Mouse (Mus musculus): ENCODE measurements around the gene Tenm4. TPM values are rescaled to one million over a fixed set of nuclear protein-coding genes. Genes with fewer than 3 reads are reported as not detected.

The Tenm4 gene
- total and polyA plus RNA-seq, 2 experiments from 2014 or later, result 1.4 to 5.9 TPM

GRCm38 (mm10) chr7:96654206-96654605 is 483.2 kb downstream of the Tenm4 start:
- Histone ChIP-seq H3K4me1 (ENCODE audit: control insufficient read depth, insufficient read depth) (peaks cover 23% of the 10 kb centered on the region), H3K36me3 (replicated peaks; ENCODE audit: control insufficient read depth, insufficient read depth, low read length) (no peaks in the 10 kb centered on the region), H3K4me2 (ENCODE audit: low read depth, low read length) (no peak overlapping the region), H3K4me3 (ENCODE audit: low read depth, low read length) (no peak overlapping the region), H3K9ac (replicated peaks; ENCODE audit: low read depth, low read length) (no peak overlapping the region), H3K27ac (ENCODE audit: low read depth) (no peak overlapping the region), H3K9me3 (replicated peaks; ENCODE audit: control insufficient read depth, low read length) (no peaks in the 10 kb centered on the region), H3K27me3 (ENCODE audit: control insufficient read depth, insufficient read depth, low read length) (peaks cover 59% of the 10 kb centered on the region)
- DNase-seq (ENCODE audit: low spot score), result no peak
- 61% methylated on average over 2 of the region's 2 CpGs for WGBS
- TF ChIP-seq CTCF (IDR thresholded peaks at IDR 0.05; ENCODE audit: low read depth) (no peak), EP300 (IDR thresholded peaks at IDR 0.05; ENCODE audit: low read depth) (no peak)
- ATAC-seq (ENCODE audit: insufficient read depth, low read depth), result no peak

- Histone ChIP-seq H3K27ac (ENCODE audit: low read depth) (no peak overlapping the region), H3K4me1 (ENCODE audit: control insufficient read depth, insufficient read depth) (peaks cover 23% of the 10 kb centered on the region), H3K4me3 (ENCODE audit: low read depth, low read length) (no peak overlapping the region), H3K9me3 (replicated peaks; ENCODE audit: control insufficient read depth, low read length) (no peaks in the 10 kb centered on the region), H3K27me3 (ENCODE audit: control insufficient read depth, insufficient read depth, low read length) (peaks cover 62% of the 10 kb centered on the region), H3K36me3 (replicated peaks; ENCODE audit: control insufficient read depth, insufficient read depth, low read length) (no peaks in the 10 kb centered on the region), H3K9ac (replicated peaks; ENCODE audit: low read depth, low read length) (no peak overlapping the region), H3K4me2 (ENCODE audit: low read depth, low read length) (no peak overlapping the region)
- no peak for ATAC-seq (ENCODE audit: insufficient read depth, low read depth)
- TF ChIP-seq CTCF (IDR thresholded peaks at IDR 0.05; ENCODE audit: low read depth) (no peak), EP300 (IDR thresholded peaks at IDR 0.05; ENCODE audit: low read depth) (no peak)
- WGBS, result 62% methylated on average over 3 of the region's 3 CpGs
- DNase-seq (ENCODE audit: low spot score), result no peak
These were observed 484.2 kb downstream of the Tenm4 start for GRCm38 (mm10) chr7:96655096-96655716.

GRCm38 (mm10) chr7:96657101-96657830 is 486.2 kb downstream of the Tenm4 start:
- DNase-seq (ENCODE audit: low spot score) (no peak), ATAC-seq (ENCODE audit: insufficient read depth, low read depth) (no peak)
- WGBS, result 35% methylated on average over 13 of the region's 13 CpGs
- no peaks in the 10 kb centered on the region for H3K36me3 ChIP-seq (replicated peaks; ENCODE audit: control insufficient read depth, insufficient read depth, low read length)
- H3K4me3 ChIP-seq (ENCODE audit: low read depth, low read length), result no peak overlapping the region
- H3K4me2 ChIP-seq (ENCODE audit: low read depth, low read length), result no peak overlapping the region
- TF ChIP-seq EP300 (IDR thresholded peaks at IDR 0.05; ENCODE audit: low read depth) (no peak), CTCF (IDR thresholded peaks at IDR 0.05; ENCODE audit: low read depth) (no peak)
- H3K9me3 ChIP-seq (replicated peaks; ENCODE audit: control insufficient read depth, low read length), result no peaks in the 10 kb centered on the region
- H3K4me1 ChIP-seq (ENCODE audit: control insufficient read depth, insufficient read depth), result peaks cover 16% of the 10 kb centered on the region; the same call in 1 of the 2 replicates
- peaks cover 58% of the 10 kb centered on the region for H3K27me3 ChIP-seq (ENCODE audit: control insufficient read depth, insufficient read depth, low read length)
- H3K9ac ChIP-seq (replicated peaks; ENCODE audit: low read depth, low read length), result no peak overlapping the region
- H3K27ac ChIP-seq (ENCODE audit: low read depth), result no peak overlapping the region

GRCm38 (mm10) chr7:96657857-96658580 is 487.0 kb downstream of the Tenm4 start:
- DNase-seq (ENCODE audit: low spot score), result no peak
- Histone ChIP-seq H3K4me3 (ENCODE audit: low read depth, low read length) (no peak overlapping the region), H3K36me3 (replicated peaks; ENCODE audit: control insufficient read depth, insufficient read depth, low read length) (no peaks in the 10 kb centered on the region), H3K27me3 (ENCODE audit: control insufficient read depth, insufficient read depth, low read length) (peaks cover 62% of the 10 kb centered on the region), H3K9me3 (replicated peaks; ENCODE audit: control insufficient read depth, low read length) (no peaks in the 10 kb centered on the region), H3K27ac (ENCODE audit: low read depth) (no peak overlapping the region), H3K9ac (replicated peaks; ENCODE audit: low read depth, low read length) (no peak overlapping the region), H3K4me1 (ENCODE audit: control insufficient read depth, insufficient read depth) (peaks cover 8% of the 10 kb centered on the region; the same call in 1 of the 2 replicates), H3K4me2 (ENCODE audit: low read depth, low read length) (no peak overlapping the region)
- no peak for TF ChIP-seq CTCF (IDR thresholded peaks at IDR 0.05; ENCODE audit: low read depth)
- no peak for TF ChIP-seq EP300 (IDR thresholded peaks at IDR 0.05; ENCODE audit: low read depth)
- WGBS, result 79% methylated on average over 11 of the region's 11 CpGs
- no peak for ATAC-seq (ENCODE audit: insufficient read depth, low read depth)

- Histone ChIP-seq H3K9ac (replicated peaks; ENCODE audit: low read depth, low read length) (no peak overlapping the region), H3K27ac (ENCODE audit: low read depth) (no peak overlapping the region), H3K27me3 (ENCODE audit: control insufficient read depth, insufficient read depth, low read length) (peaks cover 73% of the 10 kb centered on the region), H3K4me1 (ENCODE audit: control insufficient read depth, insufficient read depth) (peaks cover 7% of the 10 kb centered on the region; the same call in 1 of the 2 replicates), H3K9me3 (replicated peaks; ENCODE audit: control insufficient read depth, low read length) (no peaks in the 10 kb centered on the region), H3K36me3 (replicated peaks; ENCODE audit: control insufficient read depth, insufficient read depth, low read length) (no peaks in the 10 kb centered on the region), H3K4me3 (ENCODE audit: low read depth, low read length) (no peak overlapping the region), H3K4me2 (ENCODE audit: low read depth, low read length) (no peak overlapping the region)
- DNase-seq (ENCODE audit: low spot score) (peak; percentile 22), ATAC-seq (ENCODE audit: insufficient read depth, low read depth) (peak; percentile 65)
- no peak for TF ChIP-seq CTCF (IDR thresholded peaks at IDR 0.05; ENCODE audit: low read depth)
- TF ChIP-seq EP300 (IDR thresholded peaks at IDR 0.05; ENCODE audit: low read depth), result no peak
- 68% methylated on average over 3 of the region's 3 CpGs for WGBS
These were observed 489.9 kb downstream of the Tenm4 start for GRCm38 (mm10) chr7:96660907-96661306.

All from heart, postnatal 0 days (tissue).